Mouse (Mus musculus) heart, postnatal 4 days (tissue): ENCODE results near the gene Usp51. TPM values are rescaled to one million over a fixed set of nuclear protein-coding genes. Genes with fewer than 3 reads are reported as not detected.
"Not testable (repeated sequence)": the region's sequence is repeated elsewhere in the genome, so short reads cannot be mapped to it uniquely, and the experiment has no call there.

Experiments
- DNase-seq: peaks from one replicate; pipeline ENCODE4 v3.0.0; 2021
- total RNA-seq, 2 experiments: library from RNA; stranded (reverse); gene quantifications; 2 replicates each; pipeline ENCODE4 v1.2.3; 2021

Gene Usp51
- total RNA-seq: under 1 TPM; 0.43 to 0.60 TPM

DNA sequence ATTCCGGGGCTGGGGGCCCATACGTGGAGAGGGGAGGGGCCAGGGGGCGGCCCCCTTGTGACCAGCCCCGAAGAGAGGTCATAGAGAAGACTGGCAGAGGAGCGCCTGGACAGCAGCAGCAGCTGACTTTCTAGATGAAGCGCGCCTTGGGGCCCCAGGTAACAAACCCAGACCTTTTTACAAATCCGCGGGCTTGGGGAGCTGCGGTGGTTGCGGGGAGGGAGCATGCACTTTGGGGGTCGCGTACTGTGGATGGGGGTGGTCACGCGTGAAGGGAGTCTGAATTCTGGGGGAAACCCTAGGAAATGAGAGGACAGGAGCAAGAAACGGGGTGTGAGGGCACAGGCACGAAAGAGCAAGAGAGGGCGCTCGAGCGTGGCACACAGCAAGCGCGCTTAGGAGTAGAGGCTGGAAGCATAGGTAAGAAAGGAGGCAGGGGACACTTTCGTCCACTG is at the start of gene Usp51:
TSS of gene Usp51 (plus strand) at position 83 of the 455 bp plus-strand sequence.
- DNase-seq: peak; percentile 24

GRCm38 (mm10) chrX:152969606-152970005 is 36.7 kb upstream of the Usp51 start:
- no peak for DNase-seq

DNA sequence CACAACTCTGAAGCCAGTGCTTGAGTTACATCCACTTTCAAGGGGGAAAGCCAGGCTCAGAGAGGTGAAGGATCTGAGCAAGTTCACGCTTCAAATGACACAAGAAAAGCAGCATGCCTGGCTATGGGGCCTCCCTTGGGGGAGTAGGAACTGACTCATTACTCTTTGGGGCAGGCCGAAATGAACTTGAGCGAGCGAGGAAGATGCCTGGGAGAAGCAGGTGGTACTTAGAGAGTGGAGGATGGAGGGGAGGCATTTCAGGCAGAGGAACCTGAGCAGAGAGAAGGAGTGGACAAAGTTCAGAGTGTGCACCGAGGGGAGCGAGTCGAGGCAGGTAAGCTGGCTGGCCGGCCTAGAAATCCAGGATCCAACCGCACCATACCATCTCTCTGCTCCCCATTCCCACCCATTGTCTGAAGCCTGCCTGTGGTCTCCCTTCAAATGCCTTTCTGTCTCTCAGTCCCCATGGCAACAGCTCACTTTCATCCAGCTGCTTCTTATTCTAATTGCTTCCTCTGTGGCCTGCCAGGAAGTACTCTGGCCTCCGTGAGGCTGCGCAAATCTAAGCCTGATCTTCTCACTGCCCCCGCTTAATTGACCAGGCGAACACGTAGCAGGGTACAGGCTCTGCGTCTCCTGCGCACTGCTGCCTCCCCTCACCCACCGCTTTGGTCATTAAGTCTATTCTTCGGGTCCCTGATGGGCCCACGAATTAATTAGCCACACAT is 32.6 kb upstream of the Usp51 start:
- DNase-seq: not testable (repeated sequence)

DNA sequence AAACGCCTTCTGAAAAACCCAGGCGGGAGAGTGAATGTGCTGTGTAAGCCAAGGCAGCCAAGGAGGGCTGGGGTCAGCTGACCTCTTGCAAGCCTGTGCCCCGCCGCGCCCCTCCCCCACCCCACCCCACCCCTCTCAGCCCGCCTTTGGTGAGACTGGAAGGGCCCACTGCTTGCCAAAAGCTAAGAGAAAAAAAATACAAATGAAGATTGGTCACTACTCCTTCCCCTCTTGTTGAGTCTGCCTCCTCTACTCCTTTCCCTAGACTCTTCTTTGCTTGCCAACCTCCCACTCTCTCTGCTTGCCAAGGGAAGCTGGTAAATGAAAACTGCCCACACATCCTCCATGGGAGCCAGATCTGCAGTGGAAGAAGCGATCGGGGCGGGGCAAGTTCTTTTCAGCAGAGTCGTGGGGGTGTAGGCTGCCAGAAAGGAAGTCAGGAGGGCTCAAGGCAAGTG is 32.0 kb upstream of the Usp51 start:
- peak; percentile 12 for DNase-seq

GRCm38 (mm10) chrX:152976538-152976937 is 29.7 kb upstream of the Usp51 start:
- no peak for DNase-seq

DNA sequence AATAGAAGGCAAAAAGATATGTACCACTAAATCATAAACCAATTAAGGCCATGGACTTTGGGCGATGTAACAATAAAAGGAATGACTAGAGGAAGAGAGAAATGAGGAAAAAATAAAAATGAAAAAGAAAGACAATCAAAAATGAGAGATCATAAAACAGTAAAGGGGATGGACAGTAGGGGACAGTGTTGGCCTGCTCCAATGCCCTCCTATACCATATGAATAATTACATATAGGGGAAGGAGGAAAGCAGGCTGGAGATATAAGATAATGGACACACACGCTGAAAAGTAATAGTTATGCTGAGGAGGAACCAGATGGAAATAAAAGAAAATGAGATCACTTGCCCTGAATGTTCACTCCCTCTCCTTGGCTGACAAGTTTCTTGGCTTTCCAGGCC is 21.3 kb upstream of the Usp51 start:
- DNase-seq: no peak

- DNase-seq: not testable (repeated sequence)
Measured at GRCm38 (mm10) chrX:152989852-152990251, 16.4 kb upstream of the Usp51 start.

DNA sequence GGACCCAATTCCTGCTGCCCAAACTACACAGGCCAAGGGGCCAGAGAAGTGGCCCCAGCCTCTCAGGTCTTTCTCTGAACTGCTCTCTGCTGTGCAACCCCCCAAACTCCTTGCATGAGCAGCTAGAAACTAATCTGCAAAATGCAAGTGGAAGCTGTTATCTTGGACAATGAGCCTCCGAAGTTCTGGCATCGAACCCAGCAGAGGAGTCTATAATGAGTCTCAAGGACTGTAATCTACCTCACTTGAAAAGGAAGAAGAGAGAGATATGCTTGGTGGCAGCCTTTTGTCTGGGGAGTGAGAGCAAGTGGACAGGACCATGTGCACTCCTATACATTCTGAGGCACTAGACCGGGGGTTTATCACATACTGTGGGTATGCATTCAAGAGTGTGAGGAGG is 10.2 kb upstream of the Usp51 start:
- DNase-seq: not testable (repeated sequence)

DNA sequence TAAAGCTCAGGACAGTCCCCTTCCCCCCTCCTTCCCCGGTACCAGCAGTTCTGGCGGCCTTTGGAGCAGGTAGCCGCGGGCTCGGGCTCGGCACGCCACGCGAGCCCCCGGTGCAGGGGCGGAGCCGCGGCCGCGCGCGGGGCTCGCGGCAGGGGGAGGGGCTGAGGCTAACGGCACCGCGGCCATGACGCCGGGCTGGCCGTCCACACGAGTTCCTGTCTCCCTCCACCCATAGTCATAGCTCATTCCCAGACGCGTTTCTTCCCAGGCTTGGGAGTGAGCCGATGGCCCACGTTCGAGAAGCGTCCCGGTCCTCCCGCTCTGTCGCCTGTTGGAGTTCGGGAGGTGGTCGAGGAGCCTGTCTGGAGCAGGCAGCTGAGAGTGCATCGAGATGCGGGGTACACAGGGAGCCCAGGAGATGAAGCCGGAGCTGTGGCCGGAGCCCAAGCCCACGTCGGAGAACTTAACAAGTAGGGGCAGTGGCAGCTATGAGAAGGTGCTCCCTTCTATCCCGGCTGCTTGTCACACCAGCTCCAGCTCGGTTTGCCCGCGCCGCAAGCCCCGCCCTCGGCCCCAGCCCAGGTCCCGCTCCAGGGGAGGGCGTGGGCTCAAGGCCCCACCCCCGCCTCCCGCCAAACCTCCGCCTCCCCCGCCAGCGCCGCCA is 884 bp downstream of the Usp51 start:
- DNase-seq: peak; percentile 59

DNA sequence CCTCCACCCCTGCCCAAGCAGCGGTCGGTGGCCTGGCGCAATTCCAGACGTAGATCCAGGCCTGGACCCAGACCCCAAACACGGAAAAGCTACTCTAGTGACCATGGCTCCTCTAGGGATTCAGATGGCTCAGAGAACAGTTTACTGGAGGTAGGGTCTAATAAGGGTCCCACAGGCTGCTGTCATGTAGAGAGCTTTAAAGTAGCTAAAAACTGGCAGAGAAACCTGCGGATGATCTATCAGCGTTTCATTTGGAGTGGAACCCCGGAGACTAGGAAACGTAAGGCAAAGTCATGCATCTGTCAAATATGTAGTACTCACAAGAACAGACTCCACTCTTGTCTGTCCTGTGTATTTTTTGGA is 1.4 kb downstream of the Usp51 start:
- no peak for DNase-seq

DNA sequence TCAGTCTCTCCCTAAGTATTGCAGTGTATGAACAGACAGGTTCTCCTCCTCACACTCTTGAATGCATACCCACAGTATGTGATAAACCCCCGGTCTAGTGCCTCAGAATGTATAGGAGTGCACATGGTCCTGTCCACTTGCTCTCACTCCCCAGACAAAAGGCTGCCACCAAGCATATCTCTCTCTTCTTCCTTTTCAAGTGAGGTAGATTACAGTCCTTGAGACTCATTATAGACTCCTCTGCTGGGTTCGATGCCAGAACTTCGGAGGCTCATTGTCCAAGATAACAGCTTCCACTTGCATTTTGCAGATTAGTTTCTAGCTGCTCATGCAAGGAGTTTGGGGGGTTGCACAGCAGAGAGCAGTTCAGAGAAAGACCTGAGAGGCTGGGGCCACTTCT is 19.0 kb downstream of the Usp51 start:
- DNase-seq: not testable (repeated sequence)

DNA sequence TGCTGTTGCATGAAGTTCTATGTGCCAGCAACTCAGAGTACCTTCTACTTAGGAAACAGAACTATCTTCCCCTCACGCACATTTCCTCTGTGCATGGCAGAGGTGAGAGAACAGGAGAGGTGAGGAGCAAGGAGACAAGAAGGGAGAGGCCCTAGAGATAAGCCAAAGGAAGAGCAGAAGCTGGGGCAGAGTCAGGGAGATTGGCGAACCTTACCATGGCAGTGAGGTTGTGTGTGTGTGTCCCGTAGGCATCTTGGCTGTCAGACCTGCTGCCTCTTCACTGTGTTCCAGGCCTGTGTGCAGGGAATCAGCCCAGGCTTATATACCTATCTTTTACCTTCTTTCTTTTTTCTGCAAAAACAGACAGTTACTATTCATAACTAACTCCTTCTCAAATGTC is 19.4 kb downstream of the Usp51 start:
- DNase-seq: not testable (repeated sequence)

- not testable (repeated sequence) for DNase-seq
Measured at GRCm38 (mm10) chrX:153031547-153031946, 25.3 kb downstream of the Usp51 start.

DNA sequence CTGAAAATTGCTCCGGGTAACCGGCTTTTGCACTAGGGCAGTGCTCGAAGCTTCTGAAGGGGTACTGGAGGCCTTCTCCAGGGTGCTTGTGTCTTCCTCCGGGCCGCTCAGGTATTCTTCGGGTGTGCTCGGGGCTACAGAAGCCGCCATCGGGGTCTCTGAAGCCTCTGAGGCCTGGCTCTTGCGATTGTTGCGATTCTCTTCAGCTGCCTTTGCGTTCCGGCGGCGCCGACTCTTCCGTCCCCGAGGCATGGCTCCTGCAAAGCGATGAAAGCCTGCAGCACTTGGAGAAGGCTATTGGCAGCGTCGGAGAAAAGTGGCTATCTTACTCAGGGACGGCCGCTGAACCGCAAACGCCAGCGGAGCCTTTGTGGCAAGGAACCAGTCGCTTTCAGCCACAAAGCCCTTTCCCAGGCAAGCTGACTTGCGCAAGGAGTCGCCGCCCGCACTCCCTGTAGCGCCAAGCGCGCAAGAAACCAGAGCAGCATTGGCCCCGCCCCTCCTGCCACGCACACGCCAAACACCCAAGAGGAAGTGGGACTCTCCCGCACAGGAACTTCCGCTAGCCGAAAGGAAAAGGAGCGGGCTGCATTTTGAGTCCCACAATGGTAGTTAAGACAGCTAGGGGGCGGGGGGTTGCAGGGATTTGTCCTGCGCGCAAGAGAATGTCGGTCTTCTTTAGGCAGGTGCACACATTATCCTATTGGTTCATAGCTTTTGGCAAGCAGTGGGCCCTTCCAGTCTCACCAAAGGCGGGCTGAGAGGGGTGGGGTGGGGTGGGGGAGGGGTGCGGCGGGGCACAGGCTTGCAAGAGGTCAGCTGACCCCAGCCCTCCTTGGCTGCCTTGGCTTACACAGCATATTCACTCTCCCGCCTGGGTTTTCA is 31.1 kb downstream of the Usp51 start, which contains the start of gene Mageh1:
TSS of gene Mageh1 (minus strand) at position 489 of the 885 bp plus-strand sequence.
- DNase-seq: peak; percentile 79

- DNase-seq: not testable (repeated sequence)
Measured at GRCm38 (mm10) chrX:153037972-153038744, 31.9 kb downstream of the Usp51 start.

Other genes with a start within 250 kb of the Usp51 start
- 10 to 100 TPM; 10.3 to 12.7 TPM for gene Shroom2, start 237.0 kb upstream of the Usp51 start, total RNA-seq
- not detected for gene Gpr143, start 224.5 kb upstream of the Usp51 start, total RNA-seq
- gene Mageh1, start 31.1 kb downstream of the Usp51 start, total RNA-seq: 10 to 100 TPM; 21.9 to 24.8 TPM
- not detected for gene Foxr2, start 112.3 kb downstream of the Usp51 start, total RNA-seq
- 1 to 10 TPM; 2.7 to 3.4 TPM for gene Rragb, start 133.5 kb downstream of the Usp51 start, total RNA-seq
- under 1 TPM; 0.45 to 0.90 TPM for gene Klf8, start 231.0 kb downstream of the Usp51 start, total RNA-seq